Mouse (Mus musculus) left cerebral cortex, postnatal 14 days (tissue): ENCODE results near the gene Sft2d1. TPM values are rescaled to one million over a fixed set of nuclear protein-coding genes. Genes with fewer than 3 reads are reported as not detected.

ENCODE experiments used
- DNase-seq, 2 experiments: peaks; one replicate each; pipeline ENCODE4 v3.0.0; 2021 to 2022; ENCODE audit warnings: low spot score in 2 of 2, mixed read lengths in 1 of 2
- intact Hi-C: fragments of 180-260 bp; cut with DNase I; formaldehyde crosslinking; loops from one replicate; pipeline ENCODE4 v1.15.1; 2025
- long read RNA-seq, 2 experiments: library from polyadenylated mRNA; stranded (forward); transcript quantifications; one replicate each; pipeline ENCODE4 v2.0.0; 2021
- total RNA-seq, 2 experiments: library from RNA; stranded (reverse); gene quantifications; 2 replicates each; pipeline ENCODE4 v1.2.3; 2021

Gene Sft2d1
- total RNA-seq: 10 to 100 TPM; 58.0 to 62.1 TPM
- long read RNA-seq, experiment 1, transcript Sft2d1-209 (8 exons, 1,049 nt): major isoform, 31 of 34 reads
- long read RNA-seq, experiment 1, partial matches to known transcripts: 0 of 34 reads
- long read RNA-seq, experiment 1, other reads (novel, unspliced or antisense): 3 of 34 reads
- long read RNA-seq, experiment 2, transcript Sft2d1-209 (8 exons, 1,049 nt): major isoform, 19 of 28 reads
- long read RNA-seq, experiment 2, partial matches to known transcripts: 3 of 28 reads
- long read RNA-seq, experiment 2, other reads (novel, unspliced or antisense): 6 of 28 reads

- intact Hi-C loops: loop anchor here (2.0 kb wide), 1 partner anchor 62 kb away; no protein-coding TSS in a partner anchor
Observed at GRCm38 (mm10) chr17:8310838-8311614, at the start of gene Sft2d1. Gene Sft2d1 (plus strand): TSS chr17:8311102.

GRCm38 (mm10) chr17:8264638-8265037 lies 46.3 kb upstream of the Sft2d1 start:
- intact Hi-C loops: loop anchor here (5.0 to 10.0 kb wide), 2 partner anchors 108 to 330 kb away; no protein-coding TSS in a partner anchor
- DNase-seq: peak; percentile 79 to 89

More at GRCm38 (mm10) chr17:8310838-8311614, at the start of gene Sft2d1:
- peak; percentile 97 to 98 for DNase-seq

- no peak for DNase-seq
- intact Hi-C loops: no loop called here
Observed at GRCm38 (mm10) chr17:8272054-8272749, 38.7 kb upstream of the Sft2d1 start.

- intact Hi-C loops: no loop called here
- no peak for DNase-seq
Observed at GRCm38 (mm10) chr17:8272951-8273350, 38.0 kb upstream of the Sft2d1 start.

GRCm38 (mm10) chr17:8276071-8276470 lies 34.8 kb upstream of the Sft2d1 start:
- intact Hi-C loops: no loop called here
- DNase-seq: no peak

- intact Hi-C loops: no loop called here
- no peak for DNase-seq
Observed at GRCm38 (mm10) chr17:8276680-8277079, 34.2 kb upstream of the Sft2d1 start.

GRCm38 (mm10) chr17:8277266-8277665 lies 33.6 kb upstream of the Sft2d1 start:
- no peak for DNase-seq
- intact Hi-C loops: no loop called here

GRCm38 (mm10) chr17:8278356-8278755 lies 32.5 kb upstream of the Sft2d1 start:
- DNase-seq: no peak
- intact Hi-C loops: no loop called here

- DNase-seq: peak; percentile 90 to 96
- intact Hi-C loops: loop anchor here (5.0 kb wide), 1 partner anchor 89 kb away; no protein-coding TSS in a partner anchor
Observed at GRCm38 (mm10) chr17:8282821-8283525, 27.9 kb upstream of the Sft2d1 start, which contains the start of gene Mpc1. Gene Mpc1 (plus strand): TSS chr17:8282904.

GRCm38 (mm10) chr17:8283526-8284253 lies 27.2 kb upstream of the Sft2d1 start:
- peak; percentile 97 for DNase-seq
- intact Hi-C loops: loop anchor here (5.0 kb wide), 1 partner anchor 89 kb away; no protein-coding TSS in a partner anchor

- peak; percentile 27 to 37 for DNase-seq
- intact Hi-C loops: loop anchor here (5.0 kb wide), 1 partner anchor 88 kb away; no protein-coding TSS in a partner anchor
Observed at GRCm38 (mm10) chr17:8284254-8284661, 26.6 kb upstream of the Sft2d1 start.

GRCm38 (mm10) chr17:8285056-8285455 lies 25.8 kb upstream of the Sft2d1 start:
- no peak for DNase-seq
- intact Hi-C loops: no loop called here

GRCm38 (mm10) chr17:8286987-8287386 lies 23.9 kb upstream of the Sft2d1 start:
- intact Hi-C loops: no loop called here
- DNase-seq: no peak

- no peak for DNase-seq
- intact Hi-C loops: no loop called here
Observed at GRCm38 (mm10) chr17:8289993-8290679, 20.8 kb upstream of the Sft2d1 start.

- no peak for DNase-seq
- intact Hi-C loops: no loop called here
Observed at GRCm38 (mm10) chr17:8290736-8291135, 20.2 kb upstream of the Sft2d1 start.

GRCm38 (mm10) chr17:8295825-8296224 lies 15.1 kb upstream of the Sft2d1 start:
- intact Hi-C loops: no loop called here

GRCm38 (mm10) chr17:8296313-8296844 lies 14.5 kb upstream of the Sft2d1 start:
- intact Hi-C loops: no loop called here
- DNase-seq: no peak

More at GRCm38 (mm10) chr17:8295825-8296224, 15.1 kb upstream of the Sft2d1 start:
- no peak for DNase-seq

- intact Hi-C loops: no loop called here
- DNase-seq: no peak
Observed at GRCm38 (mm10) chr17:8297746-8298145, 13.2 kb upstream of the Sft2d1 start.
